Mouse (Mus musculus) cerebellum, adult 11-12 months (tissue): ENCODE results near the gene Bcas3.
A peak's percentile ranks its signal among the peaks of the same experiment; 100 is the strongest.

Source experiments
- DNase-seq: peaks from one replicate; pipeline ENCODE4 v3.0.0; 2022

The Bcas3 gene

GRCm38 (mm10) chr11:85835753-85836522 is 483.0 kb downstream of the Bcas3 start:
- DNase-seq = no peak

DNA sequence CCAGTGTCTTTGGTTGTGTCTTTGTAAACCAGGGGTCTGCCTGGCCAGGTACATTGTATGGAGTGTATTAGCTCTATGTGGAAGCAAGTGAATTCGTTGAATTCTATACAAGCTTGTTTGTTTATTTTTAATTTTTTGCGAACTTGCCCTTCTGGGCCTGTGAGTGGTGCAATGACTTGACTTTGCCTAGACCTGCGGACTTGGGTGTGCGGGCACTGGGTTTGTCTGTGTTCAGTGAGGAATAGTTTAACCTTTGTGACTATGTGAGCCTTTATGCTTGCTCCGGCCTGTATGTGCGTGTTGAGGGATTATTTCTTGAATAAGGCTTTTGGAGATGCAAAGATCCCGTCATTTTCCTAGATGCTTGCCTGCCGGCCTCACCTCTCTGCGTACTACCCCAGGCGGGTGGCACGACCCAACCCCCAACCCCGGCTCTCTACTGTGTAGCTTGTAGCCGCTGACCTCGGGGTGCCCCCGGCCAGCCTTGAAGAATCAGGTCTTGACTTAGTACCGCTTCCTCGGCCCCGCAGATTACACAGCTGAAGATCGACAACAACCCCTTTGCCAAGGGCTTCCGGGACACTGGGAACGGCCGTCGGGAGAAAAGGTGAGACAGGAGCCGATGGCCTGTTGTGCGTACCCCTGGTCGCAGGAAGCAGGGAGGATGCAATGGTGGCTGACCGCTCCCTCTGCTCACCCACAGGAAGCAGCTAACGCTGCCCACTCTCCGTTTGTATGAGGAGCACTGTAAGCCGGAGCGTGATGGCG is 483.7 kb downstream of the Bcas3 start:
- no peak for DNase-seq

DNA sequence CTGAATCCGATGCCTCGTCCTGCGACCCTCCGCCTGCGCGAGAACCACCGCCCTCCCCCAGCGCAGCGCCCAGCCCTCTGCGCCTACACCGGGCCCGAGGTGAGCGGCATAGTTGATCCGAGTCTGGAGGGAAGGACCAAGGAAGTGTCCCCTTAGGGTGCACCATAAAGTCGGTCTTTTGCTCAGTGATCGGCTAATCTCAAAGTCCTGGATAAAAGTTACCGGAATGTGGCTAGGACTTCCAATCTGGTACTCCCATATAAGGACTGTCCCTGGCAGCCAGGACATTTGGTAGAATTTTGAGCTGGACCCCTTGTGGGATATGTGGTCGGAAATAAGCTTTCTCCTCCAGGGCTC is 484.3 kb downstream of the Bcas3 start:
- no peak for DNase-seq

DNA sequence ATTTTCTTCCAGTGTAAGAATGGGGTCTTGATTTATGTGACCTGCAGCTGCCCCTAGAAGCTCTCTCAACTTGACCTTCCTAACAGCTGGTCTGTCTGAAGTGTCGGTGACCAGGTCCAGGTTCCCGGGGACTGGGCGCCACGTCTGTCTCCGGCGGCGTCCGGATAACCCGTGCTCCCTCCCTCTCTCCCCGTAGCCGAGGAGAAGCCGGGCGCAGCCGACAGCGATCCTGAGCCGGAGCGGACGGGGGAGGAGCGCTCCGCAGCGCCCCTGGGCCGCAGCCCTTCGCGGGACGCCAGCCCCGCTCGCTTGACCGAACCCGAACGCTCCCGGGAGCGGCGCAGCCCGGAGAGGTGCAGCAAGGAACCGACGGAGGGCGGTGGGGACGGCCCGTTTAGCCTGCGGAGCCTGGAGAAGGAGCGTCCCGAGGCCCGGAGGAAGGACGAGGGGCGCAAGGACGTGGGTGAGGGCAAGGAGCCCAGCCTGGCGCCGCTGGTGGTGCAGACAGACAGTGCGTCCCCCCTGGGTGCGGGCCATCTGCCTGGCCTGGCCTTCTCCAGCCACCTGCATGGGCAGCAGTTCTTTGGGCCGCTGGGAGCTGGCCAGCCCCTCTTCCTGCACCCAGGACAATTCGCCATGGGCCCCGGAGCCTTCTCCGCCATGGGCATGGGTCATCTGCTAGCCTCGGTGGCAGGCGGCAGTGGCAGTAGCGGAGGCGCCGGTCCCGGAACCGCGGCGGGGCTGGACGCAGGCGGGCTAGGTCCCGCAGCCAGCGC is 484.9 kb downstream of the Bcas3 start:
- no peak for DNase-seq

DNA sequence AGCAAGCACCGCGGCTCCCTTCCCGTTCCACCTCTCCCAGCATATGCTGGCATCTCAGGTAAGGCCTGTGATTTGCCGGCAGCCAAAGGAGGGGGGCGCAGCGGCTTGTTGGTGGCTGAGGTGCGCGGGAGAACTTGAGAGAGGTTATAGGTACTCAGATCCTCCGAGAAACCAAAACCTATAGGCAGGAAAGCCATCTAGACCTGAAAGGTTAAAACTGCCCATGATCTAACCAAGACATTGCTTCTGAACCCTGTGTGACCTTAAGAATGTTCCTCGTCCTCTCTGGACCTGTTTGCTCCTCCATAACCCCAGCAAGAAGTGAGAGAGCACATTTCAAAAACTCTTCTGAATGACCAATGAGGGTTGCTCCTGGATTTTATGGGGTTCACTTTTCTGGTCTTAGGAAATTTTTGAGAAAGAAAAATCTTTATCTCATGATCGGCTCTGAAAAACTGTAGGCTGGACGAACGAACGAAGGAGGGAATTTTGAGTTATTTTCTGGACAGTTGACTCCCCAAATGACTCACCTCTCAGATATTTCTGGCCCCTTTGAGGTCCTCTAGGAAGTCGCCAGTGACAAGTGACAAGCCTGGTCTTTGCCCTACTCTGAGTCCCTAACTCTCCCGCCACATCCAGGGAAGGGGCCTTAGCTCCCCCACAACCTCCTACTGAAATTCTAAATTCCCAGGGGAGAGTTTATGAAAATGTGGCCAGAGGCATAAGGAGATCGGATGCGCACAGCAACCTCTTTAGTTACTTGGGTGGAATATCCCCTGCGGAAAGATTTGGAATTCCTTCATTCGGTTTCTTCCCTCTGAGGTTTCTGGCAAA is 485.7 kb downstream of the Bcas3 start:
- no peak for DNase-seq

DNA sequence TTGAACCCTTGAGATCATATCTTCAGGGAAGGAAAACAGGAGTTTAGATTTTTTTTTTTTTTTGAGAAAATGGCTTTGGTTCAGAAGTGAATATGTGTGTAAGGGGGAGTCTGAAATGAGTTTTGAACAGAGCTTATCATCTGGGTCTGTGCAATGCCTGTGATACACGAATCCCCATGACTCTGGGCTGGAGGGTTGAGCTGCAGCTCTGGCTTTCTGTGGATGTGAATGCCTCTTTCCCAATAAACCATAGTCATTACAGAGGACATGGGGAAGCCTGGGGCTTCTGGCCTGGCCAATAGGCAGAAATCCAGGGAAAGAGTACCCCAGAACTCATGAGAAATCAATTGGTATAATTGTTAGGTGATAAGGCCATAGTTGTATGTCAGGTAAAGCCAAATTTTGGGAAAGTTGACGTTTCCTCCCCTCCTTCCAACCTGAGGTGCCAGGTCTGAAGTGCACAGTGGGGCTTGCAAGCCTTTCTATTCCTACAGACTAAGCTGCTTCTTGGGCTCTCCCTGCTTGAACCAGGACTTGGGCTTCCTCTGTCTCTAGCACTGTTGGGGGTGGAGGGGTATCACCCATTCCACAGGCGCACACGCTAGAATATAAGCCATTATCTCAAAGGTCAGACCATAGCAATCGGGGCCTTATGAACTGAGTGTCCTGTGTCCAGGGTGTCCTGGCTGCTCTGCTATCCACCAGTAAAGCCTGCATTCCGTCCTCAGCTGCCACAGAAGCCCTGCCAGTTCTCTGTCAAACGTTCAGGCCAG is 486.5 kb downstream of the Bcas3 start:
- no peak for DNase-seq

- no peak for DNase-seq
These were observed 487.2 kb downstream of the Bcas3 start for GRCm38 (mm10) chr11:85840031-85840802.

DNA sequence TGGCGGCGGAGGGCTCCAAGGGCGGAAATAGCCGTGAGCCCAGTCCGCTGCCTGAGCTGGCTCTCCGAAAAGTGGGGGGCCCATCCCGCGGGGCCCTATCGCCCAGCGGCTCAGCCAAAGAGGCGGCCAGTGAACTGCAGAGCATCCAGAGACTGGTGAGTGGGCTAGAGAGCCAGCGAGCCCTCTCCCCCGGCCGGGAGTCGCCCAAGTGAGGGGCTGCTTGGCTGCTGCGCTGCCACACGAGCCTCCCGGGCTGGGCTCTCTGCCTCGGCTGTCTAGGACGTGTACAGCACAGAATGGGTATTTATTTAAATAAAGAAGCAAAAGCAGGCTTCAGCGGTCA is 487.8 kb downstream of the Bcas3 start:
- DNase-seq = no peak

DNA sequence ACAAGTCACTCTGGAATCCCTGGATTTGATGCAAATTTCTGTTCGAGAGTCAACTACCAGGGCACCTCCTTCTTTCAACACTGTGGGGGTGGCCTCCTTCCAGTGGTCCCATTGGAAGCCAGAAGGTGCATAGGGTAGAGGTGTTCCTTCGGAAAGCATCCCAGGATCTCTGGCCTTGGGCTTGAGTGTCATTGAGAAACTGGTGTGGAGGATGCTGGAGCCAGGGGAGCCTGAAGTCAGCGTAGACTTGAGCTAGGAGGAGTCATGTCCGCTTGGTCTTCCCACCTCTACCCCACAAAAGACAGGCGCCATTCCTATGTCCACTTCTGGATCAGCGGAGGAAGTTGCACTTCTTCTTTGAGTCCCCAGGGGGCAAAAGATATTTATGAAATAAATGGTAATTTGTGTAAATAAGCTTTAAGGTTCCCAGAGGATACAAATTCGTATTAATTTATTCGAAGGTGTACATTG is 488.3 kb downstream of the Bcas3 start:
- DNase-seq = no peak

GRCm38 (mm10) chr11:85841980-85842379 is 489.0 kb downstream of the Bcas3 start:
- DNase-seq = no peak

- DNase-seq = no peak
These were observed 489.8 kb downstream of the Bcas3 start for GRCm38 (mm10) chr11:85842596-85843346.

GRCm38 (mm10) chr11:85843347-85843692 is 490.4 kb downstream of the Bcas3 start:
- no peak for DNase-seq

- peak; percentile 61 for DNase-seq
These were observed 491.4 kb downstream of the Bcas3 start for GRCm38 (mm10) chr11:85844144-85844965.

- no peak for DNase-seq
These were observed 492.0 kb downstream of the Bcas3 start for GRCm38 (mm10) chr11:85844971-85845370.

- DNase-seq = no peak
These were observed 493.0 kb downstream of the Bcas3 start for GRCm38 (mm10) chr11:85845921-85846320.

- no peak for DNase-seq
These were observed 493.5 kb downstream of the Bcas3 start for GRCm38 (mm10) chr11:85846509-85846908.

DNA sequence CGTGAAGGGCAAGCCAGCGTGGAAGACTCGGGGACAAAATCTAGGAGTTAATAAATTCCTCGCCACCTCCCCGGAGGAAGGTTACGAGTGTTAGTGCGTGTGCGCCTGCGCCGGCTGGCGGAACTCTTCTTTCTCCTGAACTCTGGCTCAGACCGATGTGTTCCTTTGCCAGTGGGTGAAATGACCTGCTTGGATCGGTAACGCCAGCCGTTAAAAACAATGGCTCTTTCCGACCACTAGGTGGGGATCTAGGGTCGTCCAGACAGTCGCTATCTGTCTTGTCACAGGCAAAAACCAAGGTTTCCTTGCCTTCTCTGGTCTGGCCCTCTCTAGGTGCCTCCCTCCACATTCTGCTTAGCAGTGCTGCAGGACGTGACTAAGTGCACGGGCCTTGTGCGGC is 496.1 kb downstream of the Bcas3 start:
- peak; percentile 42 for DNase-seq

DNA sequence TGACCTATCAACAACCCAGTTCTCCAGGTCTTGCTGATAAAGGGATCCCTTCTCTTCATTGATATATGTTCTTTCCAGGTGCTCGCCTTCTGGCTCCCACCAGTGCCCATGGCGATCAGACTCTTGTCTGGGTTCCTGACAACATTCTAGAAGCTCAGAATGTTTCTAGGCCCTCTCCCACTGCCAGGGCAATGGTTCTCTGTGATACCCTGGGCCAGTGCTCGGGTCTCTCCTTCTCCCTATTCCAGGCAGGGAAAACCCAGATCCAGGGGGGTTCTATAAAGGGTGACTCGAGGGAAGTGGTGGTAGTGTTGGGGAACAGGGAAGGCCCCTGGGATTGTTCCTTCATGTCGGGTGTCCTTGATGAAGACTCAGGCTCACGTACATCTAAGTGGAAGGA is 497.3 kb downstream of the Bcas3 start, which contains the start of gene Gm11444:
Gene Gm11444 (minus strand): TSS at position 101 of the 400 bp plus-strand sequence.
- no peak for DNase-seq

- no peak for DNase-seq
These were observed 497.8 kb downstream of the Bcas3 start for GRCm38 (mm10) chr11:85850758-85851157.
